Mouse (Mus musculus) spleen, postnatal 14 days (tissue): ENCODE data around the gene Dock6.
A peak's percentile ranks its signal among the peaks of the same experiment; 100 is the strongest.
"Not testable (repeated sequence)": the region's sequence is repeated elsewhere in the genome, so short reads cannot be mapped to it uniquely, and the experiment has no call there.

Experiments used
- DNase-seq, 2 experiments: peaks; one replicate each; pipeline ENCODE4 v3.0.0; 2021 to 2022; ENCODE audit warnings: low spot score in 2 of 2

The Dock6 gene

GRCm38 (mm10) chr9:21852128-21853091, at the start of gene Dock6:
TSS of gene Dock6 (minus strand) at chr9:21852635.
- DNase-seq = peak; percentile 54 to 68

GRCm38 (mm10) chr9:21901223-21901820, 48.9 kb upstream of the Dock6 start:
- DNase-seq = no peak

DNA sequence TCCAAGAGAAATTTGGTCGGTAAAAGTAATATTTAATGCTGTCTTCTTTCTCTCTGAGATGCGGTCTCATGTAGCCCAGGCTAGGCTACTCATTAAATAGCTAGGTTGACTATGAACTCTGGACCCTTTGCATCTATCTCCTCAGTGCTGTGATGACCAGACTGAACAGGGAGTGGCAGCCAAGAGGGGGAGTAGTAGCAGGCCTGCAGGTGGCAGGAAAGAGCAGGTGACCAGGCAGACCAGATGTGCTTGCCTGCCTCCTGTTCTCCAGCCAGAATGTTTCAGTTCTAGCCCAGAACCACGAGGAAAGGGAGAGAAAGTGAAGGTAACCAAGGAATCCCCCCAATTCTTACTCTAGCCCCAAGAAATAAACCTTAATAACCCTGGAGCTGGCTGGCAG, 36.8 kb upstream of the Dock6 start:
- DNase-seq = no peak

GRCm38 (mm10) chr9:21876601-21877000, 24.2 kb upstream of the Dock6 start:
- DNase-seq = no peak

DNA sequence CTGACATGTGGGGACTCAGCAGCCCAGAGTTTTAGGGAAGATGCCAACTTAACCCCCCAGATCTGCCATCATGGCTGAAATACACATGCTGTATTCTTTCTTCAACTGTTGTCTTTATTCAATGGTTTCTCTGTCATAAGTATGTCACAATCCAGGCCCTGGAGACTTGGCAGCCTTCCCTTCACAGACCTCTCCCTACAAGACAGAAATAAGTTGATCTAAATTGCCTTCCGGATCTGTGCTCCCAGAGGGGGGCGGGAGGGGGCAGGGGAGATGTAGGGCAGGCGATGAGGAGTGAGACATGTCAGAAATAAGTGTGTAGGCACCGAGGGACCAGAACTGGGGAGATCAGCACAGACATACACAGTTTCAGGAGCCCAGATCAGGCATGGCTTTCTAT, 19.8 kb upstream of the Dock6 start:
- no peak for DNase-seq

GRCm38 (mm10) chr9:21870879-21871524, 18.6 kb upstream of the Dock6 start:
- DNase-seq = peak in 1 of 2 experiments; percentile 32

- peak in 1 of 2 experiments; percentile 28 for DNase-seq
These were observed 16.9 kb upstream of the Dock6 start for GRCm38 (mm10) chr9:21869290-21869689.

DNA sequence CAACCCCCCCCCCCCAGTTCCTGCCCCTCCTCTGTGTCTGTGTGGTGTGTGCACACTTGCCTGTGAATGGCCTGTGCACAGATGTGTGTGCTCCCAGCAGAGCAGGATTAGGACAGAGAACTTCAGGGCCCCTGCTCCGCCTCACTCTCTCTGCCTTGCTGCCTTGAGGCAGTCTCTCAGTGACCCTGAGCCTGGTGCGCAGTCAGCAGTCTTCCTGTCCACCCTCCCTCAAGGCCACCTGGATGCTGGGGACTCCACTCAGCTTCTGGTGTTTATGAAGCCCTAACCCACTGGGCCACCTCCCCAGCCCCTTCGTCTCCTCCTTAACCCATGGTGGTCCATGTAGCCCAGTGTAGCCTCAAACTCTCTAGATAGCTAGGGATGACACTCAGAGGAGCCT, 15.3 kb upstream of the Dock6 start:
- no peak for DNase-seq

DNA sequence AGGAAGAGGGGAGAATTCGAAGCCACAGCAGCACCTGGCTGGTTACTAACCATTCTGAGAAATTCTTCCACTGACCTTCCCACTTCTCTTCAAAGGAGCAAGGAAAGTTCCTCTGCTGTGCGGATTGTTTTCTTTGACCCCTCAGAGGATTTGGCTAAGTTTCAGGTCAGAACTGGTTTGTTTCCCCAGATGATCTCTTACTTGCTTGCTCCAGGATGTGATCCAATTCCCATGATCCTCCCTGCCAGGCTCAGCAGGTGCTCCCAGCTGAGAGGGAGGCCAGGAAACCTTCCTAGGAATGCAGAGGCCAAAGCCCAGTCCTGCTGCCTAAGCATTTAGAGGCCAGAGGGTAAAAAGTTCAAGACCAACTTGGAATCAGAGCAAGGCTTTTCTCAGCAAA, 14.2 kb upstream of the Dock6 start:
- no peak for DNase-seq

DNA sequence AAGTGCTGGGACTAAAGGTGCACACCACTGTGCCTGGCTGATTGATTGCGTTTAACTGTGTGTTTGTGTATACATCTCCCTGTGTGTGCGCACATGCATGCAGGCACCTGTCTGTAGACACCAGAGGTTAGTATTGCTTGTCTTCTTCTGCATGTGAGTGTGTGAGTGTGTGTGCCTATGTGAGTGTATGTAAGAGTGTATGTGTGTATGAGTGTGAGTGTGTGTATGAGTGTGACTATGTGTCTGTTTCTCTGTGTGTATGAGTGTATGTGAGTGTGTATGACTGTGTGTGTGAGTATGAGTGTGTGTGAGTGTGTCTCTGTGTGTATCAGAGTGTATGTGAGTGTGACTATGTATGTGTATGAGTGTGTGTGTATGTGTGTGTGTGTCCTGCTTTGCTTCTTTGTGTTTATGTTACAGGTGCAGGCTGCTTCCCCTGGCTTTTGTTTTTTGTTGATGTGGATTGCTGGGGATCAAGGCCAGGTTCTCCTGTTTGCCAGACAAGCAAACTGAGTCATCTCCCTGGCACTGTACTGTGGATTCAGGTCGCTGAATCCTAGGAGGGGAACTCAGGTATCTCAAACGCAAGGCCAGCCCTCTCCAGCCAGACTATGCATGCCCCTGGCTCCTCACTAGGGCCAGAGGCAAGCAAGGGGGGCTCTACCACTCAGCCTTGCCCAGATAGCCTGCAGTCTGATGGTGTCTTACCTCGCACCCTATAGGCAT, 13.4 kb upstream of the Dock6 start:
- no peak for DNase-seq

- DNase-seq = no peak
These were observed 9.7 kb upstream of the Dock6 start for GRCm38 (mm10) chr9:21862181-21862580.

DNA sequence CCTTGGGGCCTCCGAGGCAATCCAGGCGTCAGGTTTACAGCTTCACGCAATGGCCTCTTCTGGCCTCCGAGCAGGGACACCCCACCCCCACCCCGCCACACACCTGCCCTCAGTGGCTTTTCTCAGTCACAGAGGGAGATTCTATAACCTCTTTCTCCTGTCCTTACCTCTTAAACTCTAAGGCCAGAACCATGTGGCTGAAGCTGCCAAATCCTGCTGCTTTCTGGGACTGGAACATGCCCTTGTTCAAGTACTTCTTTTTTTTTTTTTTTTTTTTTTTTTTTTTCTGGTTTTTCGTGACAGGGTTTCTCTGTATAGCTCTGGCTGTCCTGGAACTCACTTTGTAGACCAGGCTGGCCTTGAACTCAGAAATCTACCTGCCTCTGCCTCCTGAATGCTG, 7.9 kb upstream of the Dock6 start:
- DNase-seq = not testable (repeated sequence)

- DNase-seq = no peak
These were observed 7.2 kb upstream of the Dock6 start for GRCm38 (mm10) chr9:21859606-21860005.

DNA sequence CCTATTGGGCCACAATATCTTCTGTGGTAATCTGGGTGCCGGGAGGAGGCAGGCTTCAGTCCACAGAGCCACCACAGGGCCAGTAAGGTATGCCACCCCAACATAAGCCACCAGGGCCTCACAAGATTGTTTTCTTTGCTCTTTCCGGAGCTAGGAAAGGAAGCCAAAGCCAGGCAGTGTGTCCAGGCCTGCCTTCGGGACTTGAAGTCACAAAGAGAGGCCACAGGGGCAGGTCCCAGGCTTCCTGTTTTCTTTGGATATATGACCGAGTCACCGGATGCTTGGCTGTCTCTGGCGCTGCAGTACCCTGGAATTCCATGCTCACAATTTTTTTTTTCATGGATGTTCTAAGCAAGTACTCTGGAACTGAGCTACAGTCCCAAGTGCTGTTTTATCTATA, 5.6 kb upstream of the Dock6 start:
- no peak for DNase-seq

DNA sequence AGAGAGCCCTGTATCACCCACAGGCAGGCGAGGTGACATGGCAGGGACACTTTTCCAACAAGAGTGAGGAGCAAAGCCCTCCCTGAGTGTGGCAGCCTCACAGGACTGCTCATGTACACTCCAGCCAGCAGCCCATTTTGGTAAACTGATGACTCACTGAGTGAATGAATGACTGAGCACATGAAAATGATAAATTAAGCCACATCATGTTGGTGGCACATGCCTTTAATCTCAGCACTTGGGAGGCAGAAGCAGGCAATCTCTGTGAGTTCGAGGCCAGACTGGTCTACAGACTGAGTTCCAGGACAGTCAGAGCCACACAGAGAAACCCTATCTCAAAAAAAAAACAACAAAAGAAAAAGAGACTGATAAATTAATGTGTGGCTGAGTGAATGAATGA, 5.1 kb upstream of the Dock6 start:
- no peak for DNase-seq

- DNase-seq = no peak
These were observed 2.5 kb upstream of the Dock6 start for GRCm38 (mm10) chr9:21854894-21855293.

- DNase-seq = no peak
These were observed 1.5 kb upstream of the Dock6 start for GRCm38 (mm10) chr9:21853961-21854360.

DNA sequence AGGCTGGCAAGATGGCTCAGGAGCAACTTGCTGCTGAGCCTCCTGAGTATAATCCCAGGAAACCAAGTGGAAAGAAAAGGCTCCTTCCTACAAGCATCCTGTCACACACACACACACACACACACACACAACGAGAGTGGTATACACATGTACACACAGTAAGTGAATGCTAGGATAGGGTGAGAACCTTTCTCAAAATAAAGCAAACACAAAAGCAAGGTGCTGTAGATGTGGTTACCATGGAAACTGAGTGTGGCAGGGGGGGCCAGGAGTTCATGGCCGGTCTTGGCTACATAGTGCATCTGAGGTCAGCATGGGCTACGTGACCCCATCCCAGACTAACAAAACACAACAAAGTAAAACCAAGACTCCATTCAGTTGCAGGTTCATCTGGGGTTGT, 1.4 kb downstream of the Dock6 start:
- no peak for DNase-seq

- DNase-seq = no peak
These were observed 2.5 kb downstream of the Dock6 start for GRCm38 (mm10) chr9:21849691-21850677.

- no peak for DNase-seq
These were observed 4.5 kb downstream of the Dock6 start for GRCm38 (mm10) chr9:21847926-21848325.

DNA sequence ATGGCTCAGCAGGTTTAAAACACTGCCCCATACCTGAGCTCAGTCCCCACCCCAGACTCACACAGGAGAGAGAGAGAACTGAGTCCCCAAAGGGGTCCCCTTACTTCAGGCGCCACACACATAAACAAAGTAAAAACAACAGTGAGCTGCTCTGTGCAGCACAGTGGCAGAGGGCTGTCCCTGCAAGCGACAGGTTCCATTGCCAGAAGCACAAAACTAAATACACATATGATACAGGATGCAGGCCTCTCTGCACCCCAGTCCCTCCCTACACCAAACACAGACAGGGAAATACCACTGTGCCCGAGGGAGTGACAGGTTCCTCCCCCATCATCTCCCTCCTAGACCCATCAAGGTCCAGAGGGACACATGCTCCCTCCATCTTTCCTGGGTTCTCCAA, 5.0 kb downstream of the Dock6 start:
- no peak for DNase-seq
